Mouse (Mus musculus) heart, adult 2 months (tissue): Measurements from ENCODE around the gene Acot12. TPM values are rescaled to one million over a fixed set of nuclear protein-coding genes. Genes with fewer than 3 reads are reported as not detected.
A peak's percentile ranks its signal among the peaks of the same experiment; 100 is the strongest.

Source experiments
- DNase-seq, 2 experiments: peaks; one replicate each; pipeline ENCODE4 v3.0.0; 2021
- H3K27ac ChIP-seq: fragments of 200-600 bp; 2 replicates; pipeline ENCODE4 v1.8.1; 2022
- H3K27me3 ChIP-seq: fragments of 200-500 bp; 2 replicates; pipeline ENCODE4 v1.6.1; 2012; ENCODE audit warnings: mild to moderate bottlenecking, low read length, inconsistent platforms, mixed read lengths; ENCODE audit not compliant: control insufficient read depth, insufficient read depth
- H3K36me3 ChIP-seq: fragments of 200-500 bp; 2 replicates; pipeline ENCODE4 v1.6.1; 2012; ENCODE audit warnings: low read length, inconsistent platforms; ENCODE audit not compliant: control insufficient read depth, insufficient read depth
- H3K4me1 ChIP-seq: fragments of 200-500 bp; 2 replicates; pipeline ENCODE4 v1.6.1; 2011; ENCODE audit warnings: low read length; ENCODE audit not compliant: control insufficient read depth, insufficient read depth
- H3K4me3 ChIP-seq: fragments of 200-600 bp; 2 replicates; pipeline ENCODE4 v1.8.1; 2022
- H3K79me2 ChIP-seq: fragments of 200-500 bp; replicated peaks from 2 replicates; pipeline ENCODE4 v1.6.1; 2012; ENCODE audit warnings: mild to moderate bottlenecking, inconsistent platforms, low read length, moderate library complexity, mixed read lengths; ENCODE audit not compliant: control insufficient read depth, insufficient read depth
- H3K9ac ChIP-seq: fragments of 200-500 bp; 2 replicates; pipeline ENCODE4 v1.6.1; 2012; ENCODE audit warnings: low read depth, mild to moderate bottlenecking, control low read depth, inconsistent platforms, low read length, mixed read lengths
- CTCF ChIP-seq: fragments of 200-600 bp; IDR thresholded peaks from 2 replicates; pipeline ENCODE4 v1.8.1; 2022; ENCODE audit warnings: antibody characterized with exemption, mild to moderate bottlenecking, moderate library complexity
- EP300 ChIP-seq: fragments of 200-500 bp; IDR thresholded peaks from 2 replicates; pipeline ENCODE4 v1.6.1; 2011; ENCODE audit warnings: low read depth, low read length, control low read depth; ENCODE audit not compliant: insufficient read depth
- POLR2A ChIP-seq: fragments of 200-500 bp; IDR thresholded peaks from 2 replicates; pipeline ENCODE4 v1.6.1; 2011; ENCODE audit warnings: mild to moderate bottlenecking, low read depth, low read length, control low read depth; ENCODE audit not compliant: insufficient read depth
- WGBS: fragments of 180-500 bp; shearing (Covaris S2); methylation state at CpG from one replicate; pipeline ENCODE4 v1.1.7; 2018; 5-methylcytosine and 5-hydroxymethylcytosine counted together
- intact Hi-C: fragments of 180-260 bp; cut with DNase I; formaldehyde crosslinking; loops from one replicate; pipeline ENCODE4 v1.15.1; 2025
- polyA plus RNA-seq: library from polyadenylated mRNA; depleted of rRNA; stranded (reverse); fragments of >200 nt; gene quantifications from 2 replicates; pipeline ENCODE4 v1.2.3, GENCODE M21; 2012
- total RNA-seq, 2 experiments: library from RNA; stranded (reverse); gene quantifications; 2 replicates each; pipeline ENCODE4 v1.2.3; 2021

The Acot12 gene
- total and polyA plus RNA-seq, 3 experiments, result 0.16 TPM; not detected in 2

DNA sequence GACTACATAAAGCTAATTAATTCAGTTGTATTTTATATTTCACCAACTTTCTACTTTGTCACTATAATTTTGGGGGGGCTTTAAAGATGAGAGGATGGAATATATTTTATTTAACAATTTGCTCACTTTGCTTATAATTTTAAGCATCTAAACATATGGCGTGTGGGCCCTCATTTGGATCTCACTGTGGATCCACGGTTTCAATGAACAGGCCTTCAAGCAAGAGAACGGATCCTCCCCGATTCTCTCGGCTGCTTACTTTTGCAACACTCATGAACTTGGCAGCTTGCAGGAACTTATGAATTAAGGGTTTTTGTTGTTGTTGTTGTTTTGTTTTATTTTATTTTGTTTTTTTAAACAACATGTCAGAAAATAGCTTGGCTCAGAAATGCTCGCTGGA is 21.8 kb upstream of the Acot12 start:
- no peak for DNase-seq
- Histone ChIP-seq H3K27ac (no peak overlapping the region), H3K9ac (no peak overlapping the region), H3K27me3 (no peaks in the 10 kb centered on the region), H3K4me3 (no peak overlapping the region), H3K79me2 (no peaks in the 10 kb centered on the region), H3K4me1 (no peaks in the 10 kb centered on the region), H3K36me3 (no peaks in the 10 kb centered on the region)
- intact Hi-C loops, result no loop called here
- WGBS, result 86% methylated on average over 6 of the region's 6 CpGs
- TF ChIP-seq POLR2A (no peak), EP300 (no peak), CTCF (no peak)

DNA sequence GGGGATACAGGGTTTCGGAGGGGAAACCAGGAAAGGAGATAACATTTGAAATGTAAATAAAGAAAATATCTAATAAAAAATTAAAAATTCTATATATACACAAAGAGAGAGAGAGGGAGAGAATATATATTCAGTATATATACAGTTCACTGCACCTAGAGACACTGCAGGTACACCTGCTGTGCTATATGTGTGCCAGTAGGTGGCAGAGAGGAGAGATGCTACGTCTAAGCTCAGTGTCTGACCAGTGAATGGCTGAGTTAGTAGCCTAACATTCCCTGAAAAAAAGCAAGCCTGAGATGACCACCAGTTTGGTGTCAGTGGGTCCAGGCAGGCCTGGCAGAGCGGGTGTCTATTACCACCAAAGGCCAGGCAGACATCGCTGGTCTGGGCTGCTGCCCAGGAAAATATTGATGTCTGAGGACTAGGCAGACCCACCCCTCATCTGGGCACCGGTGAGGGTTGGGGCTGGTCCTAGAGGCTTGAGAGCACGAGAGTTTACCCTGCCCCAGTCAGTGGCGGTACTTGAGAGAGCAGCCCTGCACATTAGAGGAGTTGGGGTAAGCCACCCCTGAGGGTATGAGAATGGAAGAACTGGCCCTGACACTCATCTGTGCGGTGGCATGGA is 18.1 kb upstream of the Acot12 start:
- TF ChIP-seq CTCF (peak; percentile 52), POLR2A (no peak)
- no peak overlapping the region for H3K9ac ChIP-seq
- 70% methylated on average over 8 of the region's 8 CpGs for WGBS
- H3K27me3 ChIP-seq, result no peaks in the 10 kb centered on the region
- H3K79me2 ChIP-seq, result no peaks in the 10 kb centered on the region
- intact Hi-C loops, result no loop called here
- no peaks in the 10 kb centered on the region for H3K4me1 ChIP-seq
- no peak for DNase-seq
- no peaks in the 10 kb centered on the region for H3K36me3 ChIP-seq
- no peak overlapping the region for H3K4me3 ChIP-seq
- H3K27ac ChIP-seq, result no peak overlapping the region

DNA sequence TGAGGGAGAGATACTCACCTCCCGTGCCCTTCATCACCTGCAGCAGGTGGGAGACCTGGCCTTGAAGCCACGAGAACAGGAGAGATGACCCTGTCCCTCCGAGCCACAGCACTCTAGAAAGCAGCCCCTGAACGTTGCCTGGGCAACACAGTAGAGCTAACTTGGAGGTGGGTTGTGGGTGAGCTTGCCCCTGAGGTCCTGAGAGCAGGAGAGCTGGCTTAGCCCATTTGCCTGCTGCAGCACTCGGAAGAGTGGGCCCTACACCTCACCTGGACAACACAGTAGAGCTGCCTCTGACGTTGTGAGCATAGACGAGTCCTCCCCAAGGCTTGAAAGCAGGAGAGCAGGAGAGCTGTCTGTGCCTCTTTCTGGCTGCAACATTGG is 17.6 kb upstream of the Acot12 start:
- 78% methylated on average over 7 of the region's 7 CpGs for WGBS
- no peaks in the 10 kb centered on the region for H3K27me3 ChIP-seq
- no peaks in the 10 kb centered on the region for H3K79me2 ChIP-seq
- H3K4me1 ChIP-seq, result no peaks in the 10 kb centered on the region
- no peak for TF ChIP-seq POLR2A
- TF ChIP-seq CTCF, result no peak
- TF ChIP-seq EP300, result no peak
- DNase-seq, result no peak
- intact Hi-C loops, result no loop called here
- no peaks in the 10 kb centered on the region for H3K36me3 ChIP-seq
- H3K27ac ChIP-seq, result no peak overlapping the region
- H3K4me3 ChIP-seq, result no peak overlapping the region
- H3K9ac ChIP-seq, result no peak overlapping the region

DNA sequence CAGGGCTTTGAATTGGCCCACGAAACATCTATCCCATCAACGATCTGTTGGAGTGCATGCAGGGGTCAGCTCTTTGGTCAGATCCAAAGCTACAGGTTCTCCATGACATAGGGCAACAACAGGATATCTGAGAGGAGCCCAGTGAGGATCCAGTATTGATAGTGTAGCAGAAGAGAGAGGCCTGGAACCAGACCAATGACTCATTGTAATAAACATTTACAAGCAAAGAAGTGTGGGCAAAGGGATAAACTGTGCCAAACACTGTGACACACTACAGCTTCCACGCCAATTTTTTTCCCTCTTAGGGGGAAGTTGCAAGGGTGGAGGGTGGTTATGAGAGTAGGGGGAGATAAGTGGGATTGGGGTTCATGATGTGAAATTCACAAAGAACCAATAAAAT is 17.1 kb upstream of the Acot12 start:
- H3K27me3 ChIP-seq, result no peaks in the 10 kb centered on the region
- TF ChIP-seq POLR2A, result no peak
- no peak for TF ChIP-seq EP300
- no peak for TF ChIP-seq CTCF
- H3K4me3 ChIP-seq, result no peak overlapping the region
- H3K9ac ChIP-seq, result no peak overlapping the region
- H3K36me3 ChIP-seq, result no peaks in the 10 kb centered on the region
- no peaks in the 10 kb centered on the region for H3K4me1 ChIP-seq
- H3K79me2 ChIP-seq, result no peaks in the 10 kb centered on the region
- 71% methylated on average over 3 of the region's 3 CpGs for WGBS
- intact Hi-C loops, result no loop called here
- H3K27ac ChIP-seq, result no peak overlapping the region
- no peak for DNase-seq

DNA sequence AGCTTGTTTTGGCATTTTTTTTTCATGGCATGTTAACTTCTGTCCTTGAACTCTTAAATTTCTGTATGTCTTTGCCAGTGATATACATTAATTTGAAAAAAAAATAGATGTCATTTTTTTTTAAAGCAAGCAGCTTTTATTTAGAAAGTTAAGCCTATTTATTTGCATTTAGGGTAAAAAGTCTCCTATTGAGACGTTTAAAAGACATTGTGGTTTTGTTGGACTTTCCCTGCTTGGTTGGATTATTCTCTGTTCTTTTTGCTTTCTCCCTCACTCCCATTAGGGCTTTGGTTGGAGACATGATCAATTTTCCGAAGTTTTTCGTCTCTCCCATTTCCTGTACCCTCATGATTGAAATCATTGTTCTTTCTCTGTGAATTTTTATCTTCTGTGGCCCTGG is 16.2 kb upstream of the Acot12 start:
- H3K27me3 ChIP-seq, result no peaks in the 10 kb centered on the region
- H3K79me2 ChIP-seq, result no peaks in the 10 kb centered on the region
- DNase-seq, result no peak
- WGBS, result 37% methylated on average over 3 of the region's 3 CpGs
- H3K9ac ChIP-seq, result no peak overlapping the region
- TF ChIP-seq EP300 (no peak), POLR2A (no peak), CTCF (no peak)
- no peaks in the 10 kb centered on the region for H3K36me3 ChIP-seq
- no peak overlapping the region for H3K4me3 ChIP-seq
- intact Hi-C loops, result no loop called here
- no peaks in the 10 kb centered on the region for H3K4me1 ChIP-seq
- no peak overlapping the region for H3K27ac ChIP-seq

DNA sequence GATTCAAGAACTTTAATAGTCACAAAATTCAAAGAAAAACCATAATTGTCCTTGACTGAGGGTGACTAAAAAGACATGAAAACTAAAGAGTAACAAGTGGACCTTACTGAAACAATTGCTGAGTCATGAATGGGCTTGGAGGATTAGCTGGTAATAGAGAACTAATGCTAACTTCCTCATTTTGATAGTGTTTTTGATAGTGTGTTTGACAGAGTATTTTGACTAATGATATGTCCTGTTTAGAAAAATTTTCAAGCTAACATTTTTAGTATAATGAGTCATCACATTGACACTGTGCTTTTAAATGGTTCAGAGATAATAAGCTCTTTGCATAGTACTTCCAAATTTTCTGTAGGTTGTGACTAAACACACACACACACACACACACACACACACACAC is 13.4 kb upstream of the Acot12 start:
- intact Hi-C loops, result no loop called here
- H3K27ac ChIP-seq, result no peak overlapping the region
- TF ChIP-seq EP300 (no peak), POLR2A (no peak)

DNA sequence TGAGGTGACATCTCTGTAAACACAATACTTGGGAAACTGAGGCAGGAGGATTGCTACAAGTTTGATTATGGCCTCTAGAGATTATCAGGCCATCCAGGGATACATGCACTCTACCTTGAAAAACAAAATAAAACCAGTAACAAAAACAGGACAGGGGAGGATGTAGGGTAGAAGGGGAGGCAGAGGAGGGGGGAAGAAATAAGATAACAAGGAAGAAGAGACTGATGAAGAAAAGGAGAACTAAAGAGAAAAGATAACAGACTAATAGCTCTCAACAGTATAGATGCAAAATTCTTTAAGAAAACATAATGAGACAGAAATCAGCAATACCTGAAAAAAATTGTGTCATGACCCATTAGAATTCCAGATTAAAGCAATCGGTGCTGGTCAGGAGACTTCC is 4.1 kb upstream of the Acot12 start:
- no peak for DNase-seq
- TF ChIP-seq EP300, result no peak
- no peak for TF ChIP-seq POLR2A
- TF ChIP-seq CTCF, result no peak
- intact Hi-C loops, result no loop called here
- no peaks in the 10 kb centered on the region for H3K79me2 ChIP-seq
- WGBS, result 82% methylated on average over 1 of the region's 1 CpGs
- no peak overlapping the region for H3K4me3 ChIP-seq
- no peaks in the 10 kb centered on the region for H3K36me3 ChIP-seq
- no peak overlapping the region for H3K9ac ChIP-seq
- H3K4me1 ChIP-seq, result no peaks in the 10 kb centered on the region
- H3K27me3 ChIP-seq, result 0 out of 2 replicates have a peak, but pooled peaks cover 1% of the 10 kb centered on the region
- H3K27ac ChIP-seq, result no peak overlapping the region

More for the DNA sequence above, 13.4 kb upstream of the Acot12 start:
- H3K4me3 ChIP-seq, result no peak overlapping the region
- no peaks in the 10 kb centered on the region for H3K79me2 ChIP-seq
- no peaks in the 10 kb centered on the region for H3K4me1 ChIP-seq
- DNase-seq, result no peak
- no peaks in the 10 kb centered on the region for H3K36me3 ChIP-seq
- H3K27me3 ChIP-seq, result no peaks in the 10 kb centered on the region
- H3K9ac ChIP-seq, result no peak overlapping the region
